Mouse (Mus musculus) ES-Bruce4 (cell line): ENCODE measurements around the gene Atg10.

Experiments
- CTCF ChIP-seq: IDR thresholded peaks from one replicate; pipeline ENCODE4 v1.8.1; 2011; ENCODE audit warnings: low read depth, low read length
- EP300 ChIP-seq: IDR thresholded peaks from 2 replicates; pipeline ENCODE4 v1.6.1; 2011; ENCODE audit warnings: low read depth, low read length; ENCODE audit not compliant: insufficient read depth
- POLR2A ChIP-seq: IDR thresholded peaks from one replicate; pipeline ENCODE4 v1.8.1; 2011; ENCODE audit warnings: low read length; ENCODE audit not compliant: insufficient read depth

DNA sequence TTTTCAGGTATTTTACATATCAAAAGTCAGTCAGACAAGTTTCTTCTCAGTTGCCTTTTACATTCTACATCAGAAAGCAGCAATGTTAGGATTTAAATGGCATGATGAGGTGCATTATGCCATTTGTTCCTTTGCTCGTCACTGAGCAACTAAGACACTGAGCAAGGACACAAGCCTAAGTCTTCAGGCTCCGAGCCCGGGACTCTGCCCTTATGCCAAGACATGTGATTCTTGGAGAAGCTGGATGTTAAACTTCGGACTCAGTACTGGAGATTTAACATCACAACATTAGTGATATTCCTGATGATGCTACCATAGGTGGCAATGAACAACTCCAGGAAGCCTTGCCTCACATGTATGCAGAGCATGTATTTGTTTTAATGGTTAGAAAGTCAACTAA is 175.6 kb downstream of the Atg10 start:
- no peak for TF ChIP-seq CTCF
- TF ChIP-seq EP300, result no peak
- TF ChIP-seq POLR2A, result no peak
